Mouse (Mus musculus) heart, embryonic 14.5 days (tissue): ENCODE measurements around the gene Samd4. TPM values are rescaled to one million over a fixed set of nuclear protein-coding genes. Genes with fewer than 3 reads are reported as not detected.

Experiments used
- ATAC-seq: fragments of 200-750 bp; cut with Nextera tagmentation; 2 replicates; pipeline ENCODE4 v1.8.0; 2017; ENCODE audit warnings: low read depth, moderate TSS enrichment; ENCODE audit not compliant: insufficient number of reproducible peaks, insufficient read depth, low FRiP score
- H3K27ac ChIP-seq, 2 experiments: fragments of 200-500 bp in 1 of 2; fragments of 300-500 bp in 1 of 2; sonication (generic) in 1 of 2; replicated peaks in 1 of 2; 2 replicates each; pipeline ENCODE4 v1.5.1; 2012 to 2014; ENCODE audit warnings: low read depth in 2 of 2, low read length in 2 of 2, control low read depth in 1 of 2, mild to moderate bottlenecking in 1 of 2, mixed read lengths in 1 of 2; ENCODE audit not compliant: control insufficient read depth in 1 of 2, insufficient read depth in 1 of 2
- H3K27me3 ChIP-seq: fragments of 300-500 bp; sonication (generic); 2 replicates; pipeline ENCODE4 v1.6.1; 2014; ENCODE audit warnings: mild to moderate bottlenecking, low read length, control low read depth; ENCODE audit not compliant: control insufficient read depth, insufficient read depth
- H3K36me3 ChIP-seq: fragments of 300-500 bp; sonication (generic); 2 replicates; pipeline ENCODE4 v1.6.1; 2014; ENCODE audit warnings: mild to moderate bottlenecking, control low read depth, low read length, mixed read lengths; ENCODE audit not compliant: control insufficient read depth, insufficient read depth
- H3K4me1 ChIP-seq, 2 experiments: fragments of 200-500 bp in 1 of 2; fragments of 300-500 bp in 1 of 2; sonication (generic) in 1 of 2; 2 replicates each; pipeline ENCODE4 v1.6.1; 2012 to 2014; ENCODE audit warnings: low read length in 2 of 2, control low read depth in 1 of 2, mixed read lengths in 1 of 2; ENCODE audit not compliant: control insufficient read depth in 2 of 2, insufficient read depth in 2 of 2
- H3K4me2 ChIP-seq: fragments of 300-500 bp; sonication (generic); 2 replicates; pipeline ENCODE4 v1.6.1; 2014; ENCODE audit warnings: mild to moderate bottlenecking, low read length
- H3K4me3 ChIP-seq, 2 experiments: fragments of 200-500 bp in 1 of 2; fragments of 300-500 bp in 1 of 2; sonication (generic) in 1 of 2; 2 replicates each; pipeline ENCODE4 v1.5.1; 2012 to 2014; ENCODE audit warnings: low read length in 2 of 2, mild to moderate bottlenecking in 2 of 2, control low read depth in 1 of 2, low read depth in 1 of 2, moderate library complexity in 1 of 2; ENCODE audit not compliant: control insufficient read depth in 1 of 2, insufficient read depth in 1 of 2
- H3K9ac ChIP-seq: fragments of 300-500 bp; sonication (generic); 2 replicates; pipeline ENCODE4 v1.6.1; 2014; ENCODE audit warnings: mild to moderate bottlenecking, low read length
- H3K9me3 ChIP-seq: fragments of 300-500 bp; sonication (generic); 2 replicates; pipeline ENCODE4 v1.6.1; 2016; ENCODE audit warnings: low read length, control low read depth; ENCODE audit not compliant: control insufficient read depth
- WGBS: fragments of 180-500 bp; shearing (Covaris S2); extraction: QIAGEN DNeasy Blood & Tissue Kit; methylation state at CpG from one replicate; pipeline ENCODE4 v1.1.7; 2014; 5-methylcytosine and 5-hydroxymethylcytosine counted together
- polyA plus RNA-seq: library from polyadenylated mRNA; unstranded; fragments of >200 nt; fragmentation: Nextera tagmentation; extraction: Ambion mirVana; gene quantifications from 2 replicates; pipeline ENCODE4 v1.2.1, GENCODE M21; 2014

Samd4 gene
- polyA plus RNA-seq, 1 experiment from 2014 or later = 12.0 TPM

DNA sequence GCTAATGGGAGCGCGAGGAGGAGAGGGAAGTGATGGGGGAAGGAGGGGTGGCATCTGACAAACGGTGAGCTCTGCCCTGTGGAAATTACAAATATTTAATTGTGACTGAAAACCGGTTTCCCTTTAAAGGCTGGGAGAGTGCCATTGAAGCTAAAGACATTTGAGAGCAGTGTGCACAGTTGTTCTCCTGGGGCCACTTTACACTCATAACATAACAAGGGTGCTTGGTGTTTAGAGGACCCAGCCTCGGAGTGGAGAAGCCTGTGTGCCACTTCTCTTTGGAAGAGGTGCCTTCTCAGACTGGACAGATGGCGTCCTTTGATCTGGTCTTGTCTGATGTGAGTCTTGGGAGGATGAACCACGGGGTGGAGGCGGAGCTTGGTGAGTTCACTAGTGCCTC lies 26.2 kb downstream of the Samd4 start:
- peaks cover 4% of the 10 kb centered on the region; the same call in 1 of the 2 replicates for H3K36me3 ChIP-seq
- no peak overlapping the region for H3K4me2 ChIP-seq
- no peak overlapping the region for H3K27ac ChIP-seq
- no peak overlapping the region for H3K4me3 ChIP-seq
- no peak for ATAC-seq
- H3K27me3 ChIP-seq = no peaks in the 10 kb centered on the region
- WGBS = 80% methylated on average over 8 of the region's 8 CpGs
- H3K4me1 ChIP-seq = peaks cover under 1 to 13% of the 10 kb centered on the region in 2 experiments
- H3K9me3 ChIP-seq = no peaks in the 10 kb centered on the region
- no peak overlapping the region for H3K9ac ChIP-seq

DNA sequence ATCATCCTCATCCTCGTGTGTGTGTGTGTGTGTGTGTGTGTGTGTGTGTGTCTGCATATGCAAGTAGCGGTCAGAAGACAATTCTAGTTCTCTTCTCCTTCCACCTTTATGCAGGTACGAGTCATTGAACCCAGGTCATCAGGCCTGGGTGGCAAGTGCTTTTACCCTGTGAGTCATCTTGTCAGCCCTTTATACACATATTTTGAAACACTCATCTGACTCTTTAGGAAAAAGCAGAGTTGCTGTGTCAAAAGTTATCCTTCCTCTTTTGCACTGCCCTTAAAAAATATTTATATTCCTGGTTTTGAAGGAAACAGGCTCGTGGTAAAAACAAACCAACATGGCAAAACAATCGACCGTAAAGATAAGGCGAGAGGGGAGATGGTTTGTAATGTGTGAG lies 29.8 kb downstream of the Samd4 start:
- Histone ChIP-seq H3K9ac (no peak overlapping the region), H3K4me2 (no peak overlapping the region), H3K4me1 (peaks cover 8 to 42% of the 10 kb centered on the region in 2 experiments), H3K4me3 (no peak overlapping the region), H3K27ac (no peak overlapping the region), H3K9me3 (no peaks in the 10 kb centered on the region), H3K36me3 (peaks cover 4% of the 10 kb centered on the region; the same call in 1 of the 2 replicates), H3K27me3 (no peaks in the 10 kb centered on the region)
- WGBS = 69% methylated on average over 7 of the region's 7 CpGs
- no peak for ATAC-seq

DNA sequence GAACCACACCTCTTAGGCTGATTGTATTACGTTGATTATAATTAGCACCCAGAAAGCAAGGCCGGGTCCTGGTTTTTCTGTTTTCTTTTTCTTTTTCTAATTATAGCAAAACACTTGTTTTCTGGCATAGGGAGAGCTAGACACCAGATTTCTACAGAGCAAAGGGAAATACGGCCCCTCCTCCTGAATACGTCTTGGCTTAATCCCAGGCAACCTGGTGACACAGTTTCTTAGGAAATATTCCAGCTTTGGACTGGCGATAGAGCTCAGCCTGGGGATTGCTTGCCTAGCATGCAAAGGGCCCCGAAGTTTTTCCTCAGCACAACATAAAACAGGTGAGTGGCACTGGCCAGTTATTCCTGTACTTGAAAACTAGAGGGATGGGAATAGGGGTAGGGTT lies 31.7 kb downstream of the Samd4 start:
- H3K4me2 ChIP-seq = no peak overlapping the region
- no peaks in the 10 kb centered on the region for H3K27me3 ChIP-seq
- 0 out of 2 replicates have a peak, but pooled peaks cover 4% of the 10 kb centered on the region for H3K36me3 ChIP-seq
- no peaks in the 10 kb centered on the region for H3K9me3 ChIP-seq
- ATAC-seq = no peak
- 0 out of 4 replicates have a peak overlapping the region, but pooled peaks of 1 of the 2 experiments have one; percentile 44 for H3K27ac ChIP-seq
- H3K4me1 ChIP-seq = peaks cover 8 to 38% of the 10 kb centered on the region in 2 experiments
- 0 out of 2 replicates have a peak overlapping the region, but pooled peaks have one; percentile 21 for H3K9ac ChIP-seq
- WGBS = 56% methylated on average over 6 of the region's 6 CpGs
- H3K4me3 ChIP-seq = no peak overlapping the region

DNA sequence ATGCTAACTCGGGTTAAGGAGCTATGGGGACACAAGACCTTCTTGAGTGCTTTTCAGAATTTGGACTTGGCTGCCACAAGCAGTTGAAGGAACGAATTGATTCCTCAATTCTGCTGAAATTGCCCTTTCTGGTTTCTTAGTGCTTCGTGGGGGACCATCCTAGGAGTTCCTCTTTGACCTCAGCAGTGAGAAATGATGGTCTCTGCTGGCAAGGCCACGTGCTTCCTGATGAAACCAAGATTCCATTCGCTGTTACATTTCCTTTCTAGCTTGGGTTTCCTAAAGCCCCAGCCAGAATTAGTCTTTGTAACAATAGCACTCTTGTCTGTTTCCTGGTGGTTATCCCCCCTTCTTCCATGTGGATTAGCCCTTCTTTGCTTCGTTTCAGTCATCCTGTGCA lies 32.9 kb downstream of the Samd4 start:
- 57% methylated on average over 6 of the region's 6 CpGs for WGBS
- Histone ChIP-seq H3K4me2 (no peak overlapping the region), H3K9me3 (no peaks in the 10 kb centered on the region), H3K36me3 (0 out of 2 replicates have a peak, but pooled peaks cover 4% of the 10 kb centered on the region), H3K4me1 (peaks cover 10 to 49% of the 10 kb centered on the region in 2 experiments), H3K4me3 (no peak overlapping the region), H3K9ac (no peak overlapping the region), H3K27me3 (no peaks in the 10 kb centered on the region), H3K27ac (no peak overlapping the region)
- no peak for ATAC-seq

DNA sequence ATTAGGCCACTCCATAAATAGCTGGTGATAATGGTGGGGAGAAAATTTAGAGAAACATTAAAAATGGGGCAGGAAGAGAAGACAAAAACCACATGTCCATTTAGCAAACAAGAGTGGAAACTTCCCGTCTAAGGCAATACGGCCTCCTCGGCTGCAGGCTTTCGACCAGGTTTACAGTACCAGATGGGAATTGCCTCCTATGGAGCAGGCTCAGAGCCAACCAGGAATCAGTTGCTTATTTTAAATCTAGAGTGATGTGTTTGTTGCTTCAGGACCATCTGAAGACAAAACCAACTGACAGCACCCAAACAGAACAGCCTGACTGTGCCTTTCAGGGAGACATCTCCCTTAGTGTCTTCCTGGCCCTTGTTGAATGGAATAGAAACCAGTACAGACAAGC lies 33.9 kb downstream of the Samd4 start:
- no peaks in the 10 kb centered on the region for H3K9me3 ChIP-seq
- 0 out of 2 replicates have a peak, but pooled peaks cover 4% of the 10 kb centered on the region for H3K36me3 ChIP-seq
- no peak overlapping the region for H3K4me3 ChIP-seq
- WGBS = 74% methylated on average over 4 of the region's 4 CpGs
- no peak overlapping the region; a peak in 1 of 4 replicates for H3K27ac ChIP-seq
- H3K4me1 ChIP-seq = peaks cover 17 to 59% of the 10 kb centered on the region in 2 experiments
- ATAC-seq = no peak
- H3K9ac ChIP-seq = no peak overlapping the region
- H3K27me3 ChIP-seq = no peaks in the 10 kb centered on the region
- no peak overlapping the region for H3K4me2 ChIP-seq

DNA sequence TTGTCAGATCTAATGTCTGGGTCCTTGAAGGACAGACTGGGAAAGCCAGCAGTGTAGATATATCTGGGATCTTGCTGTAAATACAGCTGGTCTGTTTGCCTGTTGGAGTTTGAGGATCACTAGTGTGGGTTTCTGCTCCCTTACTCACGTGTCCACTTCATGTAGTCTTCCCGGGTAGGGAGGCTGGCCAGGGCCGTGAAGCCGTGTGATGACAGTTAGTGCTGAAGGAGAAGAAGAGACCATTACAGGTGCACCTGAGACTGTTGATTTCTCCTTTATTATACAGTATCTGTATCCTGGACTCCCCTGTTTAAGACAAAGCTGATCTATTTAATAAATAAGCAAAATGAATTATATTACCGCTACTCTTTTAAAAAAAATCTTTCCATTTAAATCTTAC lies 34.5 kb downstream of the Samd4 start:
- Histone ChIP-seq H3K9ac (no peak overlapping the region), H3K4me3 (no peak overlapping the region), H3K9me3 (no peaks in the 10 kb centered on the region), H3K4me1 (peaks cover 17 to 60% of the 10 kb centered on the region in 2 experiments), H3K27me3 (no peaks in the 10 kb centered on the region), H3K4me2 (no peak overlapping the region), H3K36me3 (0 out of 2 replicates have a peak, but pooled peaks cover 4% of the 10 kb centered on the region), H3K27ac (no peak overlapping the region; a peak in 1 of 4 replicates)
- ATAC-seq = no peak
- WGBS = 79% methylated on average over 5 of the region's 5 CpGs

DNA sequence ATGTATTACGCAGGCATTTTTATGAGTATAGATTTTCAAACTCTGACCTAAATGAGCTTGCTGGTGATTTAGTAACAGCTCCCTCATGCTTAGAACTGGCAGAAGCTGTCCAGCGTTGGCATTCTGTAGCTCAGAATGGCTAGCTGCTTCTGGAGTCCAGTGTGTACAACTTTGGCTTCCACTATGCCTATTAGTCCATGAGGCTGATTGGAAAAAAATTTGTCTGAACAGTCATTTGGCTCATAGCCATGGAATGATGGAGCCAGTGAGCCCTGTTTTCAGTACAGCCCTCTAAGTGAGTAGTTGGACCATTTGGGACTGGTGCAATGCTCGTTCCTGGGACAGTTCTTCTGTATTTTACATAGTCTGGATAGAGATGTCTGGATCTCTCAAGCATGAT lies 34.9 kb downstream of the Samd4 start:
- no peak overlapping the region for H3K4me2 ChIP-seq
- ATAC-seq = no peak
- 0 out of 2 replicates have a peak, but pooled peaks cover 3% of the 10 kb centered on the region for H3K36me3 ChIP-seq
- no peak overlapping the region for H3K4me3 ChIP-seq
- no peaks in the 10 kb centered on the region for H3K9me3 ChIP-seq
- H3K27me3 ChIP-seq = no peaks in the 10 kb centered on the region
- peaks cover 17 to 64% of the 10 kb centered on the region in 2 experiments for H3K4me1 ChIP-seq
- no peak overlapping the region for H3K27ac ChIP-seq
- 85% methylated on average over 3 of the region's 3 CpGs for WGBS
- H3K9ac ChIP-seq = no peak overlapping the region

DNA sequence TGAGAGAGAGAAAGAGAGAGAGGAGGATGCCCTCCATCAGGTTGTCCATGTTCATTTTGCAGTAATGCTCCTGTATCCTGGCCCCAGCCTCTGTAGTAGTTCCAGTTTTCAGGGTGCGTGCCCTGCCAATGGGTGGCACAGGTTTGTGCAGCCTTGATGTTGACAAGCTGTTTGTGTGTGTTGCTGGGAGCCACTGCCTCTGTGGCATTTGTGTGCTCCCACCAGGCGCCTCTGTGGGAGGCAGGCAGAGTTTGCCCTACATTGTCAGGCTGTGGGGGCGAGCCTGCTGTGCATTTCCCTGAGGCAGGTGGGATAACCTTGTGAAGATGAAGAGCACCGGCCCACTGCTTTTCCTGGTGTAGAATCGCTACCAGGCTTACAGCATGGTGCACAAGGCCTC lies 37.8 kb downstream of the Samd4 start:
- Histone ChIP-seq H3K4me2 (no peak overlapping the region), H3K4me3 (no peak overlapping the region), H3K36me3 (peaks cover 3% of the 10 kb centered on the region; the same call in 1 of the 2 replicates), H3K9me3 (no peaks in the 10 kb centered on the region), H3K9ac (no peak overlapping the region), H3K27me3 (no peaks in the 10 kb centered on the region), H3K27ac (no peak overlapping the region), H3K4me1 (peaks cover 20 to 75% of the 10 kb centered on the region in 2 experiments)
- 65% methylated on average over 5 of the region's 5 CpGs for WGBS
- no peak for ATAC-seq
